Mouse (Mus musculus): ENCODE measurements around the gene Ninj2. TPM values are rescaled to one million over a fixed set of nuclear protein-coding genes. Genes with fewer than 3 reads are reported as not detected.

Ninj2 gene
- total RNA-seq, 2 experiments from 2014 or later: 1.2 to 1.8 TPM

DNA sequence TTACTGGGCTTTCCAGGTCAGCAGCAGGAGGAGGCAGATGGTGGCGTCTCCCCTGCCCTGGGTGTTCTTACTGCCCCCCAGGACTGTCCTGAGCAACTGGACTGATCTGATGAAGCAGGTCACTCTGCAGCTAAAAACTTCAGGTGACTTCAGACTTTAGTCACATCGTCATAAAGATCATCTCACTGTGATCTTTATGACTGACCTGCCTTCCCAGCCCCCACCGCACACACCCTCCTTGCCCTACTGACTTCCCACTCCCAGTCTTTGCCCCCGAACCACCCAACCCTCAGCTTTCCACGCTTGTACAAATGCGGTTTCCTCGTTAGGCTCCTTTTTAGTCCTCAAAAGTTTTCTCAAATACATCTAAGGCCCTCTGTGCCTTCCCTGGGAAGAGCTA, 133.9 kb downstream of the Ninj2 start:
- DNase-seq (ENCODE audit: low spot score in 2 of 2): no peak
- intact Hi-C loops (cut with DNase I): no loop called here

DNA sequence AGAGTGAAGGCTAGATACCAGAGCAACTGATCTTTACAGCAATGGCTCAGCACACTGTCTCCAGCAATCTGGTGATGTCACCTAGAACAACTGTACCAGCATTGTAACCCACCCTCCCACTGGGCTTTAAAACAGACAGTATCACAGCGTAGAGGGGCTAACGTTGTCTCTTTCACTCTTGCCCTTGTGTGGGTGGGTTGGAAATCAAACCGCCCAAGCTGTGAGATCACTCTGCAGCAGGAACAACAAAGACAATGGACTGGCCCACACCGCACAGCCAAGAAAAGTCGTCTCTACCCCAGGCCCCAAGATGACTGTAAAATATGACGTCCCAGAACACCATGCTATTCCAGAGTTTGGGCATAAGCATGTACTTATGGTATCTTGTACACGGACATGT, 136.7 kb downstream of the Ninj2 start:
- no peak for DNase-seq (ENCODE audit: low spot score in 2 of 2)
- intact Hi-C loops (cut with DNase I): no loop called here

DNA sequence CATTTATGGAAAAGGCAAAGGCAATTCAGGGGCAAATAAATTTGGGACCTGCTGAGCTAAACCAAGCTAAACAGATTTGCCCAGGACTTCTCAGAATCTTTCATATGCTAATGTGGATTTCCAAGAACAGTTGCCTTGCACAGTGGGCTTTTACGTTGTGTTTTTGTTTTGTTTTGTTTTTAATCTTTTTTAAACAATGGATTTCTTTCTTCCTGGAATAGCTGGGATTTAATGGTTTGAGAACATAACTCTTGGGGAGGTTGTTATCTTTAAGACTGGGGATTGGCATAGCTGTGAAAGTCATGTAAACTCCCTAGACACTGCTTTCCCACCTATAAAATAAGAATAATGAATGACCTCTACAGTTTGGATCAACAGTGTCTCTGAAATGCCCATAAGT, 137.3 kb downstream of the Ninj2 start:
- no peak for DNase-seq (ENCODE audit: low spot score in 2 of 2)
- intact Hi-C loops (cut with DNase I): no loop called here

DNA sequence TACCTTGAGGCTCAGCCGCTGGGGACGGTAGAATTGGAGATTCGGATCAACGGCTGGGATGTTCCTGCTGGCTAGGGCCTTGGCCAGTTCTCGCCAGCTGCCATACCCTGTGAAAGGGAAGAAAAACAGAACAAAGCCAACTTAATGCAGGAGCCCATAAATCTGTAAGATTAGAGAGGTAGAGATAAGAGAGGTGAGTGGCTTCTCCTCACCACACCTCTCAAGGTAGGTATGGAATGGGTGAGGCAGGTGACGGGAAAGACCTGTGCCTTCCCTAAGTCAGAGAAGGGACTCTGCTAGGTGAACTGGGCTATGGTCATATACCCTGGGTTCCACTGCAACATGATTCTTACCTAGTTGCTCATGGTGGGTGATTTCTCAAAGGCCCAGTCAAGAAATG, 139.7 kb downstream of the Ninj2 start:
- intact Hi-C loops (cut with DNase I): no loop called here
- DNase-seq (ENCODE audit: low spot score in 2 of 2): no peak

DNA sequence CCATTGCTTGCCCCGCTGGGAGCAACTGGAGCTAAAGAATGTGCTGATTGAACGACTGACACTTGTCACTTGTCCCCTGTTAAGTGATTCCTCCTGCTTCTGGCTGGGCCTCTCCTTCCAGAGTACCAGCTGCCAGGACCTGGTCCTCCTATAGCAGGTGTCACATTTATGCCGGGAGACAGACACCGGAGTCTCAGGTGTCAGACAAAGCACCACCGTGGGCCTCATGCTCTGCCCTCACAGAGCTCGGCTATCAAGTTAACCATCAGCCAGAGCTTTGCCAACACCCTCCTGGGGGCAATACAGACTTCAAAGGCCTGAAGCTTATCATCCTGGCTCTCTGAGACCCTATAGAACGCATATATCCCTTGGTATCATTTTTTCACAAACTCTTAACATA, 142.7 kb downstream of the Ninj2 start:
- intact Hi-C loops (cut with DNase I): no loop called here
- DNase-seq (ENCODE audit: low spot score in 2 of 2): no peak

DNA sequence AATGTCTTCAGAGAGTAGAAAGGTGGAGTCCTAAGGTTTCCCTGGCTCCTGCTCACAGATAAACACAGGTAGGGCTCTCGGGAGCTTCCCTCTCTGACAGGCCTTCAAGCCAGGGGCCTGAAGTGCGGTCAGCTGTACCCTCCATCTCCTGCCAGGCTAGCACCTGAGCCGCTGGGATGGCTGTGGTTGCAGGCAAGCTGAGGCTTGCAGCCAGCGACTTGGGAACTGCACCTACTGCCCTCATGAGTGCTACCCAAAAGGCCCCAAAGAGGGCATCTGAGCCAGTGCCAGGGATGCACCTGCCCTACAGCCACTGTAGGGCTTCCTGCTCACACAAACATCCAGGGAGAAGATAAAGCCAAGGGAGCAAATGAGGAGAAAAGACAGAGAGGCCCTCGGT, 147.3 kb downstream of the Ninj2 start:
- no peak for DNase-seq (ENCODE audit: low spot score in 2 of 2)
- intact Hi-C loops (cut with DNase I): no loop called here

DNA sequence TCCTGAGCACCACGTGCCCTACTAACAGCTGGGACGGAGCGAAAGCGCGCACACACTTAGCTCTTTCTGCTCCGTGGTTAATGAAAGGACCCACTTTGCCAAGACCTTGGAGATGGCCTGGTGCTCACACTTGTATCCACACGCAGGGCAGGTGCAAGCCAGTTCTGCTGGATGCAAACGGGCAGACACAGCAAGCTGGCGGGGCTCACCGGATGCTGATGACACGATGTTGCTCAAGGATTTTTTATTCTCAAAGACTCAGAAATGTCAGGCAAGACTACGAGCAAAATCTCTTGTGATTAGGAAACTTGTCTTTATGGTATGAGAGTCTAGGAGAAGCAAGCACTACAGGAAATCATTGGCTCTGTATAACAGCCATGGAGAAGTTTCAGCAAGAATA, 148.3 kb downstream of the Ninj2 start:
- intact Hi-C loops (cut with DNase I): no loop called here
- no peak for DNase-seq (ENCODE audit: low spot score in 2 of 2)

DNA sequence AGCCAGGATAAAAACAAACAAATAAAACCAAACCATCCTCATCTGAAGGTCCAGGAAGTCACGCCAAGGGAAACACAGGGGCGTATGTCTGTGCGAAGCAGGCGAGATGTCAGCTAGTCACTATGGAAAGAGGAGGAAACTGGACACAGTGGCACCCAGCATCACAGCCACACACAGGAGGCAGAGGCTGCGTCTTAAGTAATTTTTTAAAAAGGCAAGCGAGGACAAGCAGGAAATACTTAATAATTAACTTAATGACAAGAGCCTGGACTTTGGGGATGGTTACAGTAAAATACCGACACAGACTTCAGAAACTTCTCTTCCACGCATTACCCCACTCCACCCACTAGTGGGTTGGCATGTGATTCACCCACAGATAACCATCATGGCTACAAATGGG, 149.4 kb downstream of the Ninj2 start:
- DNase-seq (ENCODE audit: low spot score in 2 of 2): no peak
- intact Hi-C loops (cut with DNase I): no loop called here

DNA sequence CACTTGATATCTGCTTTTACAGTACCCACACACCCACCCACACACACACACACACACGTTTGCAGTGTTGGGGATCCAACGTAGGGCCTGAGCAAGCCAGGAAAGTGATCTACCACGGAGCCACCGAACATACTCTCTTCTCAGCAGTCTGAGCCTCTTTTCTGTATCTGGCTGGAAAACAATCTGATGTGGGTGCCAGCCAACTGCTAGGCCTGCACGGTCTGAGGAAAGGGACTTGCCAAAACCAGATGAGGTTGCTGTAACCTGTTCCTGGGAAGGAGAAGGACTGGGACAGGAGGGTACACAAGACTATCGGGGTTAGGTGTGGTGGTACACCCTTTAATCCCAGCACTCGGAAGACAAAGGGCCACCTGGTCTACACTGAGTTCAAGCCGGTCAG, 150.1 kb downstream of the Ninj2 start:
- intact Hi-C loops (cut with DNase I): no loop called here
- DNase-seq (ENCODE audit: low spot score in 2 of 2): no peak

DNA sequence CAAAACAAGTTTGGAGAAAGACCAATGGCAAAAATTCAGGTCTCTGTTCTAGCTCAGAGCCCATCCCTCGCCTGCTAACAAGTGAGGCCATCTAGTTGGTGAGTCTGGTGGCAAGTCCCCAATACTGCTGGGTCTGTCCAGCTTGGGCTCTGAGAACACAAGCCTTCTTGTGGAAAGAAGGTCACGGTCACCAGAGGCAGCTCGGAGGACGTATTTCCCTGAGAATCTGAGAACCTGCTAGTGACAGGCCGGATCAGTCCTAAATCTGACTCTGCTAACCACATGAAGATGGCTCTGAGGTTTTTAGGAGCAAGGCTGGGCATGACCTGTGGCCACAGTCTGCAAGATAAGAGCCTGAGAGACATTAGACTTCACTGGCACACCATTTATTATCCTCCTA, 153.5 kb downstream of the Ninj2 start:
- DNase-seq (ENCODE audit: low spot score in 2 of 2): no peak
- intact Hi-C loops (cut with DNase I): loop anchor here (1.0 kb wide), 1 partner anchor 27 kb away; no protein-coding TSS in a partner anchor

DNA sequence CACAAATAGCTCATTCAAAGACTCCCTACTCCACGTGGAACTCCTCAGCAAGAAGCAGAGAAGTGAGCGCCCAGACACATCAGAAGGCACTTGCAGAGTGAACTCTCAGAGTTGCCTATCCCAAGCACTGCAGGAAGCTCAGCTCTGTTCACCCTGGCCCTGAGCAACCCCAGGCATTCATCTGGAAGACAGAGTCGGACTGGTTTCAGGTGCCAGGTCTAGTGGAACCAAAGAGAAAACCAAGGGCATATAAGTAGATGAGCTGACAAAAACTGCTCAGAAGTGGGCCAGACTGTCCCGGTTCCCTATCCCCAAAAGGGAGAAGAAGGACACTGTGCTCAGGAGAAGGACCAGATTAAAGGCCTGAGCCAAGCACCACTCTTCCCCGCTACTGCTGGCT, 156.7 kb downstream of the Ninj2 start:
- intact Hi-C loops (cut with DNase I): no loop called here
- DNase-seq (ENCODE audit: low spot score in 2 of 2): no peak

Other genes with a start within 250 kb of the Ninj2 start
- gene Erc1, start 245.2 kb upstream of the Ninj2 start, total RNA-seq (2021): 10 to 100 TPM; 54.4 to 55.6 TPM
- gene Rad52, start 190.7 kb upstream of the Ninj2 start, total RNA-seq (2021): 10 to 100 TPM; 37.7 to 38.1 TPM
- gene Wnk1, start 54.7 kb upstream of the Ninj2 start, total RNA-seq (2021): 100 to 1,000 TPM; 158 to 176 TPM
- gene D330020A13Rik, start 201.0 kb downstream of the Ninj2 start, total RNA-seq (2021): under 1 TPM in 1 of 2 experiments, not detected in 1; 0.32 TPM
- gene B4galnt3, start 201.2 kb downstream of the Ninj2 start, total RNA-seq (2021): 1 to 10 TPM in 1 of 2 experiments, under 1 TPM in 1; 0.55 to 1.3 TPM